Mouse (Mus musculus) spleen, adult 2 months (tissue): ENCODE measurements at regions not wholly inside any gene's neighbourhood (a gene's known extent, or its start where the extent isn't known, plus 50 kb on each side); places are given as distances from the start of the nearest gene placed in this dataset.

Experiments used
- DNase-seq, 2 experiments: peaks; one replicate each; pipeline versions ENCODE4 v3.0.0 to v3.0.0-alpha.2; 2012 to 2021; ENCODE audit warnings: low spot score in 2 of 2, low read depth in 1 of 2
- H3K27ac ChIP-seq: fragments of 200-500 bp; 2 replicates; pipeline ENCODE4 v1.5.1; 2012; ENCODE audit warnings: low read length, inconsistent platforms; ENCODE audit not compliant: insufficient read depth
- H3K27me3 ChIP-seq: fragments of 200-500 bp; 2 replicates; pipeline ENCODE4 v1.6.1; 2012; ENCODE audit warnings: mild to moderate bottlenecking, moderate library complexity, low read length, inconsistent platforms; ENCODE audit not compliant: control insufficient read depth, insufficient read depth
- H3K36me3 ChIP-seq: fragments of 200-500 bp; 2 replicates; pipeline ENCODE4 v1.6.1; 2012; ENCODE audit warnings: mild to moderate bottlenecking, low read length, inconsistent platforms; ENCODE audit not compliant: control insufficient read depth, insufficient read depth
- H3K4me1 ChIP-seq: fragments of 200-500 bp; 2 replicates; pipeline ENCODE4 v1.6.1; 2011; ENCODE audit warnings: inconsistent platforms; ENCODE audit not compliant: control insufficient read depth, insufficient read depth, insufficient read length
- H3K4me3 ChIP-seq: fragments of 200-500 bp; 2 replicates; pipeline ENCODE4 v1.5.1; 2011; ENCODE audit warnings: mild to moderate bottlenecking, inconsistent platforms; ENCODE audit not compliant: insufficient read depth, insufficient read length; ENCODE audit errors: extremely low read depth
- CTCF ChIP-seq: fragments of 200-500 bp; IDR thresholded peaks from 2 replicates; pipeline ENCODE4 v1.5.1; 2011; ENCODE audit warnings: mild to moderate bottlenecking, inconsistent platforms; ENCODE audit not compliant: insufficient read depth, insufficient read length, insufficient replicate concordance; ENCODE audit errors: extremely low read depth
- POLR2A ChIP-seq: fragments of 200-500 bp; IDR thresholded peaks from 2 replicates; pipeline ENCODE4 v1.6.1; 2011; ENCODE audit warnings: low read depth, low read length, inconsistent platforms
- WGBS: fragments of 180-500 bp; shearing (Covaris S2); methylation state at CpG from one replicate; pipeline ENCODE4 v1.1.7; 2018; 5-methylcytosine and 5-hydroxymethylcytosine counted together

- Histone ChIP-seq H3K36me3 (no peaks in the 10 kb centered on the region), H3K27me3 (no peaks in the 10 kb centered on the region), H3K4me1 (no peaks in the 10 kb centered on the region), H3K4me3 (no peak overlapping the region), H3K27ac (no peak overlapping the region)
- no peak for TF ChIP-seq POLR2A
- no peak for TF ChIP-seq CTCF
- 51% methylated on average over 8 of the region's 8 CpGs for WGBS
- no peak for DNase-seq
Measured at GRCm38 (mm10) chr12:107104570-107104969, 383.9 kb upstream of the 3110018I06Rik start.

- no peak overlapping the region for H3K4me3 ChIP-seq
- WGBS = 77% methylated on average over 11 of the region's 11 CpGs
- TF ChIP-seq POLR2A (no peak), CTCF (no peak)
Measured at GRCm38 (mm10) chr12:107105017-107105416, 383.4 kb upstream of the 3110018I06Rik start.

GRCm38 (mm10) chr12:107111908-107112770 lies 376.3 kb upstream of the 3110018I06Rik start:
- H3K27ac ChIP-seq = no peak overlapping the region
- no peak overlapping the region for H3K4me3 ChIP-seq
- DNase-seq = no peak
- WGBS = 73% methylated on average over 18 of the region's 18 CpGs
- TF ChIP-seq POLR2A (no peak), CTCF (no peak)
- H3K27me3 ChIP-seq = no peaks in the 10 kb centered on the region
- 0 out of 2 replicates have a peak, but pooled peaks cover 2% of the 10 kb centered on the region for H3K4me1 ChIP-seq
- no peaks in the 10 kb centered on the region for H3K36me3 ChIP-seq

More at GRCm38 (mm10) chr12:107105017-107105416, 383.4 kb upstream of the 3110018I06Rik start:
- DNase-seq = no peak
- no peaks in the 10 kb centered on the region for H3K4me1 ChIP-seq
- H3K36me3 ChIP-seq = no peaks in the 10 kb centered on the region
- no peaks in the 10 kb centered on the region for H3K27me3 ChIP-seq
- H3K27ac ChIP-seq = no peak overlapping the region

- no peak overlapping the region for H3K4me3 ChIP-seq
- H3K27ac ChIP-seq = no peak overlapping the region
- TF ChIP-seq CTCF (peak; percentile 23; the same call in 1 of the 2 replicates), POLR2A (no peak)
- 64% methylated on average over 3 of the region's 3 CpGs for WGBS
- DNase-seq = no peak
- no peaks in the 10 kb centered on the region for H3K27me3 ChIP-seq
- 0 out of 2 replicates have a peak, but pooled peaks cover 2% of the 10 kb centered on the region for H3K4me1 ChIP-seq
- no peaks in the 10 kb centered on the region for H3K36me3 ChIP-seq
Measured at GRCm38 (mm10) chr12:107118364-107118763, 370.1 kb upstream of the 3110018I06Rik start.

GRCm38 (mm10) chr12:107119076-107119475 lies 369.4 kb upstream of the 3110018I06Rik start:
- H3K27ac ChIP-seq = no peak overlapping the region
- H3K4me3 ChIP-seq = no peak overlapping the region
- H3K27me3 ChIP-seq = no peaks in the 10 kb centered on the region
- no peak for DNase-seq
- 0 out of 2 replicates have a peak, but pooled peaks cover 2% of the 10 kb centered on the region for H3K4me1 ChIP-seq
- TF ChIP-seq POLR2A (no peak), CTCF (no peak)
- 62% methylated on average over 10 of the region's 10 CpGs for WGBS
- no peaks in the 10 kb centered on the region for H3K36me3 ChIP-seq

GRCm38 (mm10) chr12:107120486-107121186 lies 367.8 kb upstream of the 3110018I06Rik start:
- 0 out of 2 replicates have a peak, but pooled peaks cover 2% of the 10 kb centered on the region for H3K4me1 ChIP-seq
- 83% methylated on average over 21 of the region's 21 CpGs for WGBS

More at GRCm38 (mm10) chr12:107120486-107121186, 367.8 kb upstream of the 3110018I06Rik start:
- Histone ChIP-seq H3K36me3 (no peaks in the 10 kb centered on the region), H3K27ac (no peak overlapping the region), H3K27me3 (no peaks in the 10 kb centered on the region), H3K4me3 (no peak overlapping the region)
- no peak for TF ChIP-seq CTCF
- DNase-seq = no peak
